Mouse (Mus musculus): ENCODE results near the gene Prtg. TPM values are rescaled to one million over a fixed set of nuclear protein-coding genes. Genes with fewer than 3 reads are reported as not detected.
A peak's percentile ranks its signal among the peaks of the same experiment; 100 is the strongest.

The Prtg gene
- polyA plus RNA-seq, 1 experiment = not detected

DNA sequence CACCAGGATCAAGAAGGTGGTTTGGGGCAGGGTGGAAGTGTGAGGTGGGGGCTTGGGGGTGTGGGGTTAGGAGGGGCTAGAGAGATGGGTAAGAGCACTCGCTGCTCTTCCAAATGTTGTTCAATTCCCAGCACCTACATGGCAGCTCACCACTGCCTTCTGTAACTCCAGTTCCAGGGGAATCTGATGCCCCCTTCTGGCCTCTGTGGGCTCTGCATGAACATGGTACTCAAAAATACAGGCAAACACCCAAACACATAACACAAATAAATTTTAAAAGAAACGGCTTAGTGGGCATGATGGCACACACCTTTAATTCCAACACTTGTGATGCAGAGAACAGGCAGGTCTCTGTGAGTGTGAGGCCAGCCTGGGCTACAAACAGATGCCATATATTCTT, 148.1 kb downstream of the Prtg start:
- Histone ChIP-seq H3K4me1 (ENCODE audit: control insufficient read depth, insufficient read depth, low read length) (peaks cover 4% of the 10 kb centered on the region), H3K4me3 (ENCODE audit: insufficient read depth, low read length) (no peak overlapping the region), H3K27ac (ENCODE audit: insufficient read depth, low read depth, low read length) (no peak overlapping the region)
- TF ChIP-seq POLR2A (IDR thresholded peaks at IDR 0.05; ENCODE audit: borderline replicate concordance, low read depth, low read length) (no peak), CTCF (IDR thresholded peaks at IDR 0.05; ENCODE audit: low read depth, low read length) (no peak; the same call in 1 of the 2 replicates)

DNA sequence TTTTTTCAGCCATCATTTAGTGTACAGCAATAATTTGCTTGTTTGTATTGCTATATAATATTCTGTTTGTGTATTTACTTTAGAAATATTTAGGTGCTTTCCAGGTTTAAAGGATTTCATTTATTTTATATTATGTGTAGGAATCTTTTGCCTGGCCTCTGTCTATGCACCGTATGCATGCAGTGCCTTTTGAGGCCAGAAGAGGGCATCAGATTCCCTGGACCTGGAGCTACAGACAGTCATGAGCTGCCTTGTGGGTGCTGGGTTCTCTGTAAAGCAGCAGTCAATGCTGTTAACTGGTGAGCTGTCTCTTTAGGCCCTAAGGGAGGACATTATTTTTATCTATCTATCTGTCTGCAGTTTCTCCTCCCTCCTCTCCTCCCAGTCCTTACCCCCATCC, 148.9 kb downstream of the Prtg start:
- H3K4me1 ChIP-seq (ENCODE audit: control insufficient read depth, insufficient read depth, low read length) = peaks cover 4% of the 10 kb centered on the region
- H3K27ac ChIP-seq (ENCODE audit: insufficient read depth, low read depth, low read length) = no peak overlapping the region
- H3K4me3 ChIP-seq (ENCODE audit: insufficient read depth, low read length) = no peak overlapping the region
- TF ChIP-seq CTCF (IDR thresholded peaks at IDR 0.05; ENCODE audit: low read depth, low read length) (peak; percentile 54), POLR2A (IDR thresholded peaks at IDR 0.05; ENCODE audit: borderline replicate concordance, low read depth, low read length) (no peak)

DNA sequence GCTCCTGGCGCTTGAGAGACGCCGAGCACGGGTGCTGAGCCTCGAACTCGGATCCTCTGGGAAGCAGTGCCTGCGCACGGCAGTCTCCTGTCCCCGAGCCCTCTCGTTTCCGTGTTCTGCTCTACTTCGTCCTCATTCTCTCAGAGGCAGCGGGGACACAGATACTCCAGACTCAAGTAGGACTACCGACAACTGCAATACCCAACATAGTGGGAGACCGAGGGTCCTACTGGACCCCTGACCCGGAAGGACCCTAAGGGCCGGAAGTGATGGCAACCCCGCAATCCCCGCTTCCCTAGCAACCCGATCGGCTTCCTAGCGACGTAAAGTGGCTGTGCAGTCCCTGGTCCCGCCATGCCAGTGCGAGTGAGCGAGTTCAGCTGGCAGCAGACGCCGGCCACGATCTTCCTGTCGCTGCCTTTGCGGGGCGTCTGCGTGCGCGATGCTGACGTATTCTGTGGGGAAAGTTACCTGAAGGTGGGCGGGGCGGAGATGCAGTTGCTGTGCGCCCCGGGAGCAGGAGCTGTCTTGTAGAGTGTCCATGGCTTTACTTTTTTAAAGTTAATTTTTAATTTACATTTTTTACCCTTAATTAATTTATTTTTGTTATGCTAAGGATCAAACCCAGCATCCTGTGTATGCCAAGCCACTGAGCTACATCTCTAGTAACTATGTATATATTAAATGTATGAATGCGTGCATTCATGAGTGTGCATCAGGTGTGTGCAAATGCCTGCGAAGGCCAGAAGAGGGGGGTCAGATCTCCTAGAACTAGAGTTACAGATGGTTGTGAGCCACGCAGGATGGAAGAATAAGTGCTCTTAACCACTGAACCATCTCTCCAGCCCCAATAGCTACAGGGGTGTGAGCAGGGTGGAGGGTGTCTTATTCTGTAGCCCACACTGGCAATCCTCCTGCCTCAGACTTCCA, 152.1 kb downstream of the Prtg start, which contains the start of the genes Dyx1c1 and Gm44503:
TSS of gene Dyx1c1 (plus strand) at position 265 of the 930 bp plus-strand sequence.
TSS of gene Gm44503 (plus strand) at position 332 of the 930 bp plus-strand sequence.
- Histone ChIP-seq H3K4me3 (ENCODE audit: insufficient read depth, low read length) (peak within 1 kb of the TSS; percentile 67), H3K27ac (ENCODE audit: insufficient read depth, low read depth, low read length) (no peak within 1 kb of the TSS; the same call in 1 of the 2 replicates), H3K4me1 (ENCODE audit: control insufficient read depth, insufficient read depth, low read length) (peaks cover 8% of the 10 kb centered on the region)
- TF ChIP-seq CTCF (IDR thresholded peaks at IDR 0.05; ENCODE audit: low read depth, low read length) (no peak), POLR2A (IDR thresholded peaks at IDR 0.05; ENCODE audit: borderline replicate concordance, low read depth, low read length) (no peak)

DNA sequence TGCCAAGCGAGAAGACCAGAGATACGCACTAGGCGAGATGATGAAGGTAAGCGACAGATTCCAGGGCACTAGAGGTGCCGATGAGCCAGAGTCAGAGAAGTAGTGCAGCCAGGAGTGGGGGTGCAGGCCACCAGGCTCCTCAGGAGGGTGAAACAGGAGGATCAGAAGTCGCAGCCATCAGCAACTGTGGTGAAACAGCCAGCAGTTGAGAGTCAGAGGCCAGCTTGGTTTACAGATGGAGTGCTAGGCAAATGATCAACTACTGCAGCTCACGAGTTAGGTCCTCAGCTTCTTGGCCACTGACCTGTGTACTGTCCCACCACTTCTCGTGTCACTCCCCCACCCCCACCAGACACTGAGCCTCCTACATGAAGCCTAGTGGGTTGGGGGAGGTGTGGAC, 154.7 kb downstream of the Prtg start:
- Histone ChIP-seq H3K27ac (ENCODE audit: insufficient read depth, low read depth, low read length) (no peak overlapping the region), H3K4me1 (ENCODE audit: control insufficient read depth, insufficient read depth, low read length) (peaks cover 22% of the 10 kb centered on the region), H3K4me3 (ENCODE audit: insufficient read depth, low read length) (no peak overlapping the region)
- no peak for TF ChIP-seq CTCF (IDR thresholded peaks at IDR 0.05; ENCODE audit: low read depth, low read length)
- no peak for TF ChIP-seq POLR2A (IDR thresholded peaks at IDR 0.05; ENCODE audit: borderline replicate concordance, low read depth, low read length)

DNA sequence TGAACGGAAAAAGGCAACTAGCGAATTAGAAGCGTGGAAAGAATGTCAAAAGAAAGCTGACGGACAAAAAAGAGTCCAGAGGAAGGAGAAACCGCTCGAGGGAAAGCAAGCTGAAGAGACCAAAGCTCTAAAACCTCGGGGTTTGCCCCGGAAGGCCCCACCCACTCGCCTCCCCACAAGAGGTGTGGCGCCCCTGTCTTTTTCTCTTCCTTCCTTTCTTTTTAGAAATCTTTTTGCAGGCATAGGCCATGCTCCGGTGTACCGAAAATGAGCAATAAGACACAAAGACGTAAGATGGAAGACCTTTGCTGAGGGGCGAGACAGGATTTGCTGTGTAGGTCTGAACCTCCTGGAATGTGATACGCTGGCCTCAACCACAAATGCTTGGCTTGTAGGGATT, 155.3 kb downstream of the Prtg start:
- Histone ChIP-seq H3K27ac (ENCODE audit: insufficient read depth, low read depth, low read length) (no peak overlapping the region), H3K4me3 (ENCODE audit: insufficient read depth, low read length) (no peak overlapping the region)
- no peak for TF ChIP-seq CTCF (IDR thresholded peaks at IDR 0.05; ENCODE audit: low read depth, low read length)
- TF ChIP-seq POLR2A (IDR thresholded peaks at IDR 0.05; ENCODE audit: borderline replicate concordance, low read depth, low read length) = no peak

More for the DNA sequence above, 155.3 kb downstream of the Prtg start:
- H3K4me1 ChIP-seq (ENCODE audit: control insufficient read depth, insufficient read depth, low read length) = peaks cover 22% of the 10 kb centered on the region

Other genes with a start within 250 kb of the Prtg start
- 3.7 and 4.2 TPM in 2 replicates for gene Nedd4, start 144.5 kb upstream of the Prtg start, polyA plus RNA-seq (2012; ENCODE audit: insufficient read depth, insufficient read length, missing spikeins)
- gene Pygo1, start 118.8 kb downstream of the Prtg start, polyA plus RNA-seq (2012; ENCODE audit: insufficient read depth, insufficient read length, missing spikeins) = not detected in 2 replicates
- 0.34 and 0.48 TPM in 2 replicates for gene Dyx1c1, start 151.9 kb downstream of the Prtg start, polyA plus RNA-seq (2012; ENCODE audit: insufficient read depth, insufficient read length, missing spikeins)
- gene Gm44503, start 152.0 kb downstream of the Prtg start, polyA plus RNA-seq (2012; ENCODE audit: insufficient read depth, insufficient read length, missing spikeins) = not detected in 2 replicates
- 6.8 and 7.7 TPM in 2 replicates for gene Ccpg1os, start 178.5 kb downstream of the Prtg start, polyA plus RNA-seq (2012; ENCODE audit: insufficient read depth, insufficient read length, missing spikeins)
- 91.6 and 95.8 TPM in 2 replicates for gene Ccpg1, start 178.6 kb downstream of the Prtg start, polyA plus RNA-seq (2012; ENCODE audit: insufficient read depth, insufficient read length, missing spikeins)
- 12.6 and 15.3 TPM in 2 replicates for gene Pigb, start 233.5 kb downstream of the Prtg start, polyA plus RNA-seq (2012; ENCODE audit: insufficient read depth, insufficient read length, missing spikeins)
- 2.6 and 3.0 TPM in 2 replicates for gene Rab27a, start 238.0 kb downstream of the Prtg start, polyA plus RNA-seq (2012; ENCODE audit: insufficient read depth, insufficient read length, missing spikeins)